Mouse (Mus musculus): ENCODE data around the gene Rabgef1.

DNA sequence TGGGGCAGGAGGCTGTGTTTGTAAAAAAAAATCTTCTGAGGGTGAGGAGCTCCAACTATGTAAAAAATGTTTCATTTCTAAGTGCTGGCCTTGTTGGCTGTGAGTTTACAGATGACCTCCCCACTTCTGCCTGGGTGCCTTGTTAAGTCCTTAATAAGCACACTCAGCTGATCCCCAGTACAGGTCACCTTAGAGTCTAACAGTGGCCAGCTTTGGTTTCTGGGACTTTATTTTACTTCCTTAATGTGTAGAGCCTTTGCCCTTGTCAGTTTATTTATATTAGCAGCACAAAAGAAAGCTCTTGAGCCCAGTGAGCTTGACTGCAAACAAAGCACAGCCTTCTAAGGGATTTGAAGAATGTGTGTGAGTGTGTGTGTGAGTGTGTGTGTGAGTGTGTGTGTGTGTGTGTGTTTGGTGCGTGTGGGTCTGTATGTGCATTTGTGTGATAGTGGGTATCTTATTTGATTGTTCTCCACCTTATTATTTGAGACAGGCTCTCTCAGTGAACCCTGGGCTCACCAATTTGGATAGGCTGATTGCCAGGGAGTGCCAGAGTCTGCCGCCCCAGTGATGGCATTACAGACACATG, 20.9 kb downstream of the Rabgef1 start:
- TF ChIP-seq HCFC1 (IDR thresholded peaks at IDR 0.05; ENCODE audit: borderline replicate concordance, insufficient read depth, low read length): no peak
- TF ChIP-seq ZNF384 (IDR thresholded peaks at IDR 0.05; ENCODE audit: low read depth, low read length): no peak
- TF ChIP-seq MAFK (IDR thresholded peaks at IDR 0.05; ENCODE audit: insufficient read depth, low read depth, low read length): no peak
- TF ChIP-seq CHD2 (IDR thresholded peaks at IDR 0.05; ENCODE audit: low read depth, low read length): no peak
